Mouse (Mus musculus): ENCODE data around the gene Rsph3b.

Gene Rsph3b

GRCm38 (mm10) chr17:6866576-6866975, 81.9 kb downstream of the Rsph3b start:
- no peak for ATAC-seq (ENCODE audit: insufficient number of reproducible peaks, low FRiP score, low TSS enrichment)

DNA sequence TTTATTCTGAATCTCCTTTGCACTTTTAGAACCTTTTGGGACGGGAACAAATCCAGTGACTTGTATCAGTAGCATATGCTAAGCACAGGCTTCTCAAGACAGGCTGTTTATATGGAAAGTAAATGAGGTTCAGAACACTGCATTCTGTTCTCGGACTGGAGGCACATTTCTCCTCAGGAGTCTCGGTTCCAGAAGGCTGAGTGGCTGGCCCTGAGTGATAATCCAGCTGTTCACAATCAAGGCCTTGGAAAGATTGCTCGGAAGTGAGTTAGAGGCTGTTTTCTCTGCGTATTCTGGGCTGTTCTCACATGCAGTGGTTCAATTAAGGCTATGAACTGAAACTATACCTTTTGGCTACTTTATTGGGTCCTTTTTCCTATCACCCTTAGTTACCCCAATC, 82.9 kb downstream of the Rsph3b start:
- ATAC-seq (ENCODE audit: insufficient number of reproducible peaks, low FRiP score, low TSS enrichment) = no peak

DNA sequence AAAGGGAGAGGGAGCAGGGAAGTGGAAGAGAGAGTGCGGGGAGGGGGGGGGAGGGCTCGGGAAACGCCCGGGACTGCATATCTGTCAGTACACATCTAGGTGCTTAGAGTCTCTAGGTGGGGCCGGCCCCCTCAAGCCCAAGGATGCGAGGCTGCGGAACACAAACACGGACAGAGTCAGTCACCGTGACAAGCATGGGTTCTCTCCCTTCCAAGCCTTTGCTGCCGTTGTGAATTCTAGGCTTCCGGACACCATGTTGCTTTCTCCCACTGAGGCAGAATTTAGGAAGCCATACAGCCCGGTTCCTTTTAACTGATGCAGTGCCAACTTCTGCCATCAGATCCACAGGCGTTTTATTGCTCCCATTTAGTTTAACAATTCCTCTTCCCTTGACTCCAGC, 83.6 kb downstream of the Rsph3b start:
- ATAC-seq (ENCODE audit: insufficient number of reproducible peaks, low FRiP score, low TSS enrichment) = no peak

GRCm38 (mm10) chr17:6863521-6863920, 85.0 kb downstream of the Rsph3b start:
- ATAC-seq (ENCODE audit: insufficient number of reproducible peaks, low FRiP score, low TSS enrichment) = no peak

- no peak for ATAC-seq (ENCODE audit: insufficient number of reproducible peaks, low FRiP score, low TSS enrichment)
These were observed 86.3 kb downstream of the Rsph3b start for GRCm38 (mm10) chr17:6862040-6862780.

DNA sequence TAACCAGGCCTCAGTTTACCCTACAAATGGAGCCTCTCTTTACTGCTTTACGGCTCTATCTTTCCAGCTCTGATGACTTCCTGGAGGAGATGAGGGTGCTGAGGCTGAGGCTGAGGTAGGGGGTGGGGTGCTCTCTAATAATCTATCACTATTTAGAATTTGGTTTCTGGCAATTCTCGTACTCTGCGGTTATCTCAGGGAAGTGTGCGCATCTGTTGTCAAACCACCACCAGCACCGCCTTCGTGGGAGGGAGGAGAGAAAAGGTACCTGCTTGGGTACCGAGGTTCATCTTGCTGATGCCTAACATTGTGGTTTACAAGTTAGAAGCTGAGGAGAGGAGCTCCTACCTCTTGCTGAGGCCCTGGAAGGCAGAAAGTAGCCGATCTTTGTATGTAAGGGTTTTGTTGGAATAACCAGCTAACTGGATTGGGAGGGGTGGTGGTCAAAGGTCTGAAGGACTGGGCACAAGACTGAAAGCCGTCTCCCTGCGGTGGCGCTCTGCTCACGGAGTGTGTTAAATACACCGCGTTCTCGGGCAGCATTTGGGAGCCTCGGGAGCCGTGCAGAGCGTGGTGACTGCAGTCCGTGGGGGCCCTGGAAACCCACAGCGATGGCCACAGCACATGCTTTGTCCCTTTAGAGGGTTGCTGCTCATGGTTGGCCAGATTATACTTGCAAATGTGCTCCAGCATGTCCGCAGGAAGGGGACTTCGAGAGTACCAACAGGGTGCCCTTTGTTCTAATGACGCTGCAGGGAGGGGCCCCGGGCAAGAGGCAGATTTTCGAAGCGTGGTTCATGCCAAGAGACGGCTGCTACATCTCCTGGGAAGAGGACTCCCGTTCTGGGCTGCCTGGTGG, 87.1 kb downstream of the Rsph3b start:
- ATAC-seq (ENCODE audit: insufficient number of reproducible peaks, low FRiP score, low TSS enrichment) = peak; percentile 31; the same call in 1 of the 2 replicates

GRCm38 (mm10) chr17:6860491-6860897, 88.0 kb downstream of the Rsph3b start:
- no peak for ATAC-seq (ENCODE audit: insufficient number of reproducible peaks, low FRiP score, low TSS enrichment)

DNA sequence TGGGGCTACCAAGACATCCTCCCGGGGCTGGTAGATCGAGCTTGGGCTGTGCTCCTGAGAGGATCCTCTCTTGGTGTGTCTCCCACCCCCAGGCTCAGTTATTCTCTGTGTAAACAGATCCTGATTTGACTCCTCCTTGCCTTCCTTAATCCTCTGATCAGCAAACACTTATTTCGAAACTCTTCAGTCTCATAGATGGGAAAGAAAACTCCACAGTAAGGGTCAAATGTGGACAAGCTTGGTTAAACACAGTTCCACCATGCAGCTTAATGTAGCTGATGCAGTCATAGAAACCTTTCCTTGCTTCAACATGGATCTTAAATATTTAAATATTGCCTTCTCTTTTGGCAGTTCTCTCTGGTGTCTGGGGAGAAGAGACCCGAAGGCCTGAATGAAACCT, 88.4 kb downstream of the Rsph3b start:
- no peak for ATAC-seq (ENCODE audit: insufficient number of reproducible peaks, low FRiP score, low TSS enrichment)
